Mouse (Mus musculus) lung, postnatal 0 days (tissue): ENCODE measurements around the gene Kiz.

ENCODE experiments used
- CTCF ChIP-seq: IDR thresholded peaks from 2 replicates; pipeline ENCODE4 v1.5.1; 2016; ENCODE audit warnings: antibody characterized with exemption, mild to moderate bottlenecking
- EP300 ChIP-seq: IDR thresholded peaks from 2 replicates; pipeline ENCODE4 v1.6.1; 2016; ENCODE audit warnings: antibody characterized with exemption, mild to moderate bottlenecking, control low read depth

- no peak for TF ChIP-seq CTCF
- TF ChIP-seq EP300 = no peak
These were observed 32.1 kb upstream of the Kiz start for GRCm38 (mm10) chr2:146823483-146823951.
